Mouse (Mus musculus) MEL (cell line): ENCODE measurements around the gene Mfsd2a. TPM values are rescaled to one million over a fixed set of nuclear protein-coding genes. Genes with fewer than 3 reads are reported as not detected.
A peak's percentile ranks its signal among the peaks of the same experiment; 100 is the strongest.

Source experiments
- DNase-seq: peaks from one replicate; pipeline ENCODE4 v3.0.0; 2011; ENCODE audit warnings: low read depth, low spot score
- H3K27ac ChIP-seq: 2 replicates; pipeline ENCODE4 v1.5.1; 2012; ENCODE audit warnings: low read depth, mild to moderate bottlenecking, control low read depth, low read length, moderate library complexity; ENCODE audit not compliant: control insufficient read depth
- H3K27me3 ChIP-seq, 2 experiments: fragments of 150-350 bp in 1 of 2; sonication (generic) in 1 of 2; 2 replicates each; pipeline ENCODE4 v1.6.1; 2012; ENCODE audit warnings: low read length in 2 of 2, mild to moderate bottlenecking in 2 of 2, improper control_type of control experiment in 1 of 2, moderate library complexity in 1 of 2; ENCODE audit not compliant: insufficient read depth in 2 of 2, control insufficient read depth in 1 of 2
- H3K36me3 ChIP-seq, 2 experiments: 2 replicates each; pipeline ENCODE4 v1.6.1; 2012 to 2014; ENCODE audit warnings: low read length in 2 of 2, improper control_type of control experiment in 1 of 2, inconsistent platforms in 1 of 2, mild to moderate bottlenecking in 1 of 2; ENCODE audit not compliant: insufficient read depth in 2 of 2, control insufficient read depth in 1 of 2
- H3K4me1 ChIP-seq, 2 experiments: fragments of 150-350 bp in 1 of 2; sonication (generic) in 1 of 2; 2 replicates each; pipeline ENCODE4 v1.6.1; 2012; ENCODE audit warnings: low read length in 2 of 2, improper control_type of control experiment in 1 of 2, mild to moderate bottlenecking in 1 of 2; ENCODE audit not compliant: insufficient read depth in 2 of 2, control insufficient read depth in 1 of 2
- H3K4me3 ChIP-seq, 2 experiments: fragments of 150-350 bp in 1 of 2; sonication (generic) in 1 of 2; 2 replicates each; pipeline ENCODE4 v1.5.1; 2012; ENCODE audit warnings: low read depth in 2 of 2, low read length in 2 of 2, mild to moderate bottlenecking in 2 of 2, moderate library complexity in 2 of 2, control low read depth in 1 of 2, improper control_type of control experiment in 1 of 2; ENCODE audit not compliant: control insufficient read depth in 1 of 2, insufficient read depth in 1 of 2
- H3K79me2 ChIP-seq: 2 replicates; pipeline ENCODE4 v1.6.1; 2012; ENCODE audit warnings: mild to moderate bottlenecking, low read length, moderate library complexity; ENCODE audit not compliant: control insufficient read depth, poor library complexity, insufficient read depth
- H3K9ac ChIP-seq: 2 replicates; pipeline ENCODE4 v1.6.1; 2012; ENCODE audit warnings: low read depth, mild to moderate bottlenecking, control low read depth, low read length, moderate library complexity; ENCODE audit not compliant: control insufficient read depth, poor library complexity, severe bottlenecking
- H3K9me3 ChIP-seq: fragments of 150-350 bp; sonication (generic); replicated peaks from 2 replicates; pipeline ENCODE4 v1.6.1; 2012; ENCODE audit warnings: mild to moderate bottlenecking, low read length, improper control_type of control experiment, moderate library complexity; ENCODE audit not compliant: insufficient read depth
- CHD1 ChIP-seq: IDR thresholded peaks from 2 replicates; pipeline ENCODE4 v1.6.1; 2012; ENCODE audit warnings: low read depth, mild to moderate bottlenecking, inconsistent platforms, low read length, improper control_type of control experiment
- CHD2 ChIP-seq: IDR thresholded peaks from 2 replicates; pipeline ENCODE4 v1.6.1; 2011; ENCODE audit warnings: low read length, improper control_type of control experiment
- CTCF ChIP-seq, 3 experiments: IDR thresholded peaks in 2 of 3; conservative IDR thresholded peaks in 1 of 3; 2 replicates each; pipeline ENCODE4 v1.5.1; 2011 to 2012; ENCODE audit warnings: low read length in 3 of 3, low read depth in 2 of 3, mild to moderate bottlenecking in 2 of 3, improper control_type of control experiment in 1 of 3, inconsistent platforms in 1 of 3, mixed read lengths in 1 of 3, moderate library complexity in 1 of 3; ENCODE audit not compliant: control insufficient read depth in 1 of 3, insufficient read depth in 1 of 3, poor library complexity in 1 of 3, severe bottlenecking in 1 of 3
- E2F4 ChIP-seq: IDR thresholded peaks from 2 replicates; pipeline ENCODE4 v1.6.1; 2011; ENCODE audit warnings: low read depth, low read length, improper control_type of control experiment, borderline replicate concordance
- ELF1 ChIP-seq: IDR thresholded peaks from 2 replicates; pipeline ENCODE4 v1.6.1; 2014; ENCODE audit warnings: low read depth, mild to moderate bottlenecking, inconsistent platforms, low read length, improper control_type of control experiment, moderate library complexity
- EP300 ChIP-seq, 2 experiments: IDR thresholded peaks; 2 replicates each; pipeline ENCODE4 v1.6.1; 2011; ENCODE audit warnings: improper control_type of control experiment in 2 of 2, low read length in 2 of 2, low read depth in 1 of 2, mild to moderate bottlenecking in 1 of 2
- ETS1 ChIP-seq: IDR thresholded peaks from 2 replicates; pipeline ENCODE4 v1.6.1; 2012; ENCODE audit warnings: low read depth, mild to moderate bottlenecking, inconsistent platforms, low read length, improper control_type of control experiment, moderate library complexity
- JUND ChIP-seq: IDR thresholded peaks from 2 replicates; pipeline ENCODE4 v1.6.1; 2011; ENCODE audit warnings: low read depth, mild to moderate bottlenecking, improper control_type of control experiment, low read length
- KAT2A ChIP-seq: conservative IDR thresholded peaks from 2 replicates; pipeline ENCODE4 v1.6.1; 2012; ENCODE audit warnings: low read depth, low read length, improper control_type of control experiment, inconsistent platforms
- MAX ChIP-seq: IDR thresholded peaks from 2 replicates; pipeline ENCODE4 v1.6.1; 2011; ENCODE audit warnings: low read length, improper control_type of control experiment
- MAZ ChIP-seq: IDR thresholded peaks from 2 replicates; pipeline ENCODE4 v1.6.1; 2012; ENCODE audit warnings: low read depth, mild to moderate bottlenecking, inconsistent platforms, low read length, improper control_type of control experiment
- MEF2A ChIP-seq: IDR thresholded peaks from 2 replicates; pipeline ENCODE4 v1.6.1; 2014; ENCODE audit warnings: low read depth, mild to moderate bottlenecking, inconsistent platforms, low read length, improper control_type of control experiment; ENCODE audit not compliant: poor library complexity, insufficient replicate concordance, severe bottlenecking; ENCODE audit errors: extremely low read depth
- MYB ChIP-seq: IDR thresholded peaks from 2 replicates; pipeline ENCODE4 v1.6.1; 2011; ENCODE audit warnings: mild to moderate bottlenecking, low read depth, low read length, improper control_type of control experiment
- MYC ChIP-seq: IDR thresholded peaks from 2 replicates; pipeline ENCODE4 v1.6.1; 2011; ENCODE audit warnings: low read depth, mild to moderate bottlenecking, low read length, improper control_type of control experiment, moderate library complexity
- NRF1 ChIP-seq: IDR thresholded peaks from 2 replicates; pipeline ENCODE4 v1.6.1; 2014; ENCODE audit warnings: low read depth, mild to moderate bottlenecking, inconsistent platforms, low read length, improper control_type of control experiment, moderate library complexity; ENCODE audit not compliant: poor library complexity, insufficient read depth, severe bottlenecking
- POLR2AphosphoS2 ChIP-seq: IDR thresholded peaks from 2 replicates; pipeline ENCODE4 v1.6.1; 2011; ENCODE audit warnings: low read length, improper control_type of control experiment
- RAD21 ChIP-seq: IDR thresholded peaks from 2 replicates; pipeline ENCODE4 v1.6.1; 2011; ENCODE audit warnings: mild to moderate bottlenecking, low read depth, low read length, improper control_type of control experiment
- SIN3A ChIP-seq: IDR thresholded peaks from 2 replicates; pipeline ENCODE4 v1.6.1; 2012; ENCODE audit warnings: low read length, improper control_type of control experiment, inconsistent platforms
- SMC3 ChIP-seq: IDR thresholded peaks from 2 replicates; pipeline ENCODE4 v1.6.1; 2011; ENCODE audit warnings: low read depth, low read length, improper control_type of control experiment
- TAL1 ChIP-seq: IDR thresholded peaks from 2 replicates; pipeline ENCODE4 v1.6.1; 2012; ENCODE audit warnings: mild to moderate bottlenecking, inconsistent platforms, low read length, moderate library complexity, mixed read lengths
- TBP ChIP-seq: IDR thresholded peaks from 2 replicates; pipeline ENCODE4 v1.8.0; 2011; ENCODE audit warnings: low read depth, low read length, improper control_type of control experiment
- UBTF ChIP-seq: IDR thresholded peaks from 2 replicates; pipeline ENCODE4 v1.6.1; 2012; ENCODE audit warnings: low read depth, mild to moderate bottlenecking, inconsistent platforms, low read length, improper control_type of control experiment, moderate library complexity, borderline replicate concordance; ENCODE audit not compliant: insufficient read depth
- USF1 ChIP-seq: IDR thresholded peaks from 2 replicates; pipeline ENCODE4 v1.6.1; 2014; ENCODE audit warnings: low read depth, mild to moderate bottlenecking, inconsistent platforms, low read length, improper control_type of control experiment, moderate library complexity
- ZC3H11A ChIP-seq: IDR thresholded peaks from 2 replicates; pipeline ENCODE4 v1.6.1; 2012; ENCODE audit warnings: low read depth, mild to moderate bottlenecking, inconsistent platforms, low read length, improper control_type of control experiment
- ZMIZ1 ChIP-seq: IDR thresholded peaks from 2 replicates; pipeline ENCODE4 v1.6.1; 2012; ENCODE audit warnings: low read depth, mild to moderate bottlenecking, inconsistent platforms, low read length, improper control_type of control experiment, moderate library complexity
- ZNF384 ChIP-seq: IDR thresholded peaks from 2 replicates; pipeline ENCODE4 v1.6.1; 2012; ENCODE audit warnings: low read depth, mild to moderate bottlenecking, inconsistent platforms, low read length, improper control_type of control experiment
- polyA plus RNA-seq, 2 experiments: library from polyadenylated mRNA; stranded (reverse) in 1 of 2; unstranded in 1 of 2; fragments of >175 nt in 1 of 2; fragments of >200 nt in 1 of 2; gene quantifications; 2 replicates each; pipeline versions ENCODE4 v1.2.1 to v1.2.4; 2012; ENCODE audit warnings: low replicate concordance in 2 of 2, low read depth in 1 of 2; ENCODE audit not compliant: insufficient read length in 2 of 2, insufficient read depth in 1 of 2, missing spikeins in 1 of 2
- total RNA-seq: library from RNA; depleted of rRNA; stranded (reverse); fragments of 300-350 nt; gene quantifications from 2 replicates; pipeline ENCODE4 v1.2.3, GENCODE M21; 2012

The Mfsd2a gene
- total and polyA plus RNA-seq, 3 experiments = 8.8 to 14.3 TPM; not detected in 1

- Histone ChIP-seq H3K9ac (no peak overlapping the region), H3K27ac (no peak overlapping the region), H3K36me3 (no peaks in the 10 kb centered on the region), H3K9me3 (no peaks in the 10 kb centered on the region), H3K4me3 (no peak overlapping the region), H3K79me2 (no peaks in the 10 kb centered on the region), H3K4me1 (peaks cover 0 to 4% of the 10 kb centered on the region in 2 experiments; a peak in 1 of 4 replicates), H3K27me3 (peaks cover 0 to 2% of the 10 kb centered on the region in 2 experiments; a peak in 1 of 4 replicates)
- TF ChIP-seq ZMIZ1 (no peak), KAT2A (no peak), CTCF (IDR thresholded peaks at IDR 0.05 in 2 of 3, conservative IDR thresholded peaks at IDR 0.05 in 1 of 3; ENCODE audit: control insufficient read depth in 1 of 3, insufficient read depth in 1 of 3, low read depth in 2 of 3, low read length in 3 of 3, poor library complexity in 1 of 3, severe bottlenecking in 1 of 3) (peak; percentile 47 to 92 (median 54)), UBTF (no peak), CHD2 (no peak), ZNF384 (no peak), TAL1 (no peak), ZC3H11A (peak; percentile 83), MAZ (no peak), MAX (peak; percentile 85), SMC3 (peak; percentile 88), ELF1 (no peak), MYC (peak; percentile 47; the same call in 1 of the 2 replicates), MEF2A (no peak), SIN3A (0 out of 2 replicates have a peak, but pooled peaks have one; percentile 31), JUND (no peak), POLR2AphosphoS2 (no peak), RAD21 (peak; percentile 92), NRF1 (no peak), USF1 (peak; percentile 59), EP300 (IDR thresholded peaks at IDR 0.05; ENCODE audit: low read depth in 1 of 2, low read length in 2 of 2) (no peak), ETS1 (no peak), CHD1 (no peak), MYB (no peak), TBP (no peak), E2F4 (no peak)
- DNase-seq = peak; percentile 71
Observed at GRCm38 (mm10) chr4:122985110-122985509, 24.1 kb upstream of the Mfsd2a start.
